Mouse (Mus musculus) small intestine, adult 2 months (tissue): ENCODE results near the gene Dpt. TPM values are rescaled to one million over a fixed set of nuclear protein-coding genes. Genes with fewer than 3 reads are reported as not detected.
"Not testable (repeated sequence)": the region's sequence is repeated elsewhere in the genome, so short reads cannot be mapped to it uniquely, and the experiment has no call there.

Experiments
- H3K27ac ChIP-seq: fragments of 200-500 bp; 2 replicates; pipeline ENCODE4 v1.5.1; 2012; ENCODE audit warnings: low read depth, low read length, control low read depth, inconsistent platforms; ENCODE audit not compliant: insufficient read depth
- H3K27me3 ChIP-seq: fragments of 200-500 bp; 2 replicates; pipeline ENCODE4 v1.6.1; 2012; ENCODE audit warnings: mild to moderate bottlenecking, moderate library complexity, low read length, inconsistent platforms; ENCODE audit not compliant: control insufficient read depth, insufficient read depth
- H3K36me3 ChIP-seq: fragments of 200-500 bp; 2 replicates; pipeline ENCODE4 v1.6.1; 2012; ENCODE audit warnings: mild to moderate bottlenecking, low read length, control low read depth, inconsistent platforms; ENCODE audit not compliant: control insufficient read depth, insufficient read depth
- H3K4me1 ChIP-seq: fragments of 200-500 bp; 2 replicates; pipeline ENCODE4 v1.6.1; 2012; ENCODE audit warnings: low read length, inconsistent platforms, mixed read lengths; ENCODE audit not compliant: control insufficient read depth, insufficient read depth, insufficient read length
- H3K4me3 ChIP-seq: fragments of 200-500 bp; 2 replicates; pipeline ENCODE4 v1.5.1; 2012; ENCODE audit warnings: low read depth, mild to moderate bottlenecking, control low read depth, inconsistent platforms, low read length, moderate library complexity
- CTCF ChIP-seq: fragments of 200-500 bp; IDR thresholded peaks from 2 replicates; pipeline ENCODE4 v1.5.1; 2012; ENCODE audit warnings: low read depth, mild to moderate bottlenecking, control low read depth, inconsistent platforms, low read length, moderate library complexity, mixed read lengths; ENCODE audit not compliant: insufficient replicate concordance, insufficient read length; ENCODE audit errors: extremely low read depth
- POLR2A ChIP-seq: fragments of 200-500 bp; IDR thresholded peaks from 2 replicates; pipeline ENCODE4 v1.6.1; 2012; ENCODE audit warnings: low read depth, mild to moderate bottlenecking, control low read depth, inconsistent platforms, low read length, moderate library complexity
- WGBS: fragments of 180-500 bp; shearing (Covaris S2); methylation state at CpG from one replicate; pipeline ENCODE4 v1.1.7; 2018; 5-methylcytosine and 5-hydroxymethylcytosine counted together
- polyA plus RNA-seq: library from polyadenylated mRNA; depleted of rRNA; stranded (reverse); fragments of >200 nt; gene quantifications from 2 replicates; pipeline ENCODE4 v1.2.3, GENCODE M21; 2012

The Dpt gene
- polyA plus RNA-seq, 1 experiment = 14.8 TPM

DNA sequence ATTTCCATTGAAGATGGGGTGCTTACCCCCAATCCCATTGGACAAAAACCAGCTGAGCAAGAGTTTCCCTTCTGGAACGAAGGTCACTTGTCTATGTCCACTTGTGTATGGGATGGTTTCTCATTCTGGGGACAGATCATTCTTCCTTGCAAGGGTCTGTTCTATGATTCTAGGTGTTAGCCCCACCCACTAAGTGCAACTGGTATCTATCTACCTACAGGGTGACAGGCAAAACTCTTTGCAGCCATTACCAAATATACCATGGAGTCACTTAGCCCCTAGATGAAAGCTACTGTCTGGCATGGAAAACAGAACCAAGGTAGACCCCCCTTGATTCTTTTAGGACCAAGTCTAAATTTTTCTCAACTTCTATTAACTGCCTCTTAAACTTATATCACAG, 24.9 kb downstream of the Dpt start:
- no peak overlapping the region for H3K4me3 ChIP-seq
- TF ChIP-seq CTCF (no peak), POLR2A (no peak)
- 84% methylated on average over 1 of the region's 1 CpGs for WGBS
- H3K36me3 ChIP-seq = no peaks in the 10 kb centered on the region
- no peaks in the 10 kb centered on the region for H3K4me1 ChIP-seq
- no peaks in the 10 kb centered on the region for H3K27me3 ChIP-seq
- no peak overlapping the region for H3K27ac ChIP-seq

DNA sequence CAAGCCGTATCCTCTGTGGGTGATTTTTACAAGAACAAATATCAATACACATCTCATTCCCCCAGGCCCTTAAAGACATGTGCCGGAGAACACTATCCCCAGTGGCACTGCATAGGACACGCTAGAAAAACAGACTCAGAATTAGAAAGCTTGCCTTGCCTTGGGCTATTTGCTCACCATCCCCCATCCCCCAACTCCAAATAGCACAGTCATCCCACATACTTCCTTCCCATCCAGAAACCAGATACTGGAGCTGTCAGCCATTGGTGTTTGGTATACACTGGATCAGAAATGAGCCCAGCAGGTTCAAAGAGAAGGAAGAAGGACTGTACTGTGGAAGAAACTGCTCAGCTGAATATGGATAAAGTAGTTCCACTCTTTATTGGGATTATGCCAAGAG, 25.4 kb downstream of the Dpt start:
- Histone ChIP-seq H3K36me3 (no peaks in the 10 kb centered on the region), H3K4me1 (no peaks in the 10 kb centered on the region), H3K27ac (no peak overlapping the region), H3K4me3 (no peak overlapping the region), H3K27me3 (no peaks in the 10 kb centered on the region)
- 90% methylated on average over 3 of the region's 3 CpGs for WGBS
- TF ChIP-seq POLR2A (no peak), CTCF (no peak)

DNA sequence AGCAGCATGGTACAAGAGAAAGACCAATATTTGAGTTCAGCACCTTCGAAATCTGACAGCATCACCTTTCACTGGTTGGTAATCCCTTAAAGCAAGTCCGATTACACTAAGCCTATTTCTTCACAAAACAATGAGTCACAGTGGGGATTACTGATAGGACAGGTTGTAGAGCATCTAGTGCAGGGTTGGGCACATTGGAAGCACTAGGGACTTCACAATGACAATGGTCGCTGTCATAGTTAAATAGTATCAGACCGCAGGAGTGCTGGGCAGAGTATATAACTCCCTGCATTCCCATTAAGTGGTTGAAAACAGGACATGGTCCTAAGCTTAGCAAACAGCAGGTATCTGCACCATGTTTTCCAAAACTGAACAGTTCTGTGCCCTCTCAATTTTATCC, 25.8 kb downstream of the Dpt start:
- no peaks in the 10 kb centered on the region for H3K36me3 ChIP-seq
- no peaks in the 10 kb centered on the region for H3K4me1 ChIP-seq
- TF ChIP-seq POLR2A (no peak), CTCF (no peak)
- 78% methylated on average over 4 of the region's 4 CpGs for WGBS
- no peak overlapping the region for H3K4me3 ChIP-seq
- no peaks in the 10 kb centered on the region for H3K27me3 ChIP-seq
- no peak overlapping the region for H3K27ac ChIP-seq

DNA sequence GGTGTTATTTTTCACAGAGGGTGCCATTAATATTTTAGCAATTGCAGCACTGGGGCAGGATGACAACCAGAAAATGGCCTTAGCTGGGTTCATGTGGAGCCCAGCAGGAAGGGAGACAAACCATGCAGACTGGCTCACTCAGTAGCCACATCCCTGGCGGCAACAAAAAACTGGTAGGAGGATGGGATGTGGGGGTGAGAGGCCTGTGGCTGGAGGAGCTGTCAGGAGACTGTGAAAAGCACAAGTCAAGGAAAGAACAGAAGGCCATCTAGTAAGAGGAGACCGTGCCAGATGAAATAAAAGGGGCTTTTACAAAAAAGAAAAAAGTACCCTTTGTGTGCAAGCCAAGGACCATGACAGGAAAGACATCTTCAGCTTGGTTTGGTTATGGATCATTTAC, 28.5 kb downstream of the Dpt start:
- whole genome bisulfite sequencing = 86% methylated on average over 2 of the region's 2 CpGs
- Histone ChIP-seq H3K36me3 (no peaks in the 10 kb centered on the region), H3K4me1 (no peaks in the 10 kb centered on the region), H3K27me3 (no peaks in the 10 kb centered on the region), H3K4me3 (no peak overlapping the region), H3K27ac (no peak overlapping the region)
- TF ChIP-seq POLR2A (no peak), CTCF (no peak)

DNA sequence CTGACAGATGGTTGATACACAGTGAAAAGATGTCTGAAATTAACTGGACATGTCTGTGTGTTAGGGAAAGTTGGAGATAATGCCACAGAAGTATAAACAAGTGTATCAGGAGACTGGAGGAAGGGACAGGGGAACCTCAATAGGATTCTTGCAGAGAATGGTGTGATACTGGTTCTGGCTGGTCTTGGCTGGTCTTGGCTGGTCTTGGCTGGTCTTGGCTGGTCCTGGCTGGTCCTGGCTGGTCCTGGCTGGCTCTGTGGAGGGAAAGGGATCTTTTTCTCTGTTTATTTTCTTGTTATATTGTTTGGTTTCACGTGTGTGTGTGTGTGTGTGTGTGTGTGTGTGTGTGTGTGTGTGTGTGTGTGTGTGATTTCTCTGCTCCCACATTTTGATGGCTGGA, 33.4 kb downstream of the Dpt start:
- TF ChIP-seq CTCF = no peak
- no peak for TF ChIP-seq POLR2A
- H3K4me1 ChIP-seq = no peaks in the 10 kb centered on the region; the same call in 1 of the 2 replicates
- WGBS = 25% methylated on average over 1 of the region's 1 CpGs

DNA sequence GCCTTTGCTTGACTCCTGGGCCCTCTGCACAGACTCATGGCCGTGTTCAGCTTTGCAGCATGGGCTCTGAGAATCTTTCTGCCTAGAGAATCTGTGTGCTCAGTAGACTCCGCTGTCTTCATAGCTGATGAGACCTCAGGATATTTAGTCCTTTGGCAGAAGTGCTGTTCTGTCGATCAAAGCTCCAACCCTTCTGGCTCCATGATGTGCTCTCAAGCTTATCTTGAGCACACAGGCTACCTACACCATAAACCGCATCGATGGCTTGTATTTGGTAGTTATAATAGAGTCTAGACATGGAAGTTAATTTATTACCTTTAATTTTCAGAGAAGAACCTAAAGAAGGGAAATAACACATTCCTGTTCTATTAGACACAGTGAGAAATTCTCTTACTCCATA, 36.0 kb downstream of the Dpt start:
- TF ChIP-seq CTCF (no peak), POLR2A (no peak)
- WGBS = 73% methylated on average over 5 of the region's 5 CpGs
- Histone ChIP-seq H3K36me3 (no peaks in the 10 kb centered on the region), H3K4me3 (no peak overlapping the region), H3K27ac (no peak overlapping the region), H3K27me3 (no peaks in the 10 kb centered on the region), H3K4me1 (no peaks in the 10 kb centered on the region; the same call in 1 of the 2 replicates)

More for the DNA sequence above, 33.4 kb downstream of the Dpt start:
- Histone ChIP-seq H3K4me3 (no peak overlapping the region), H3K27ac (no peak overlapping the region), H3K36me3 (no peaks in the 10 kb centered on the region), H3K27me3 (no peaks in the 10 kb centered on the region)

DNA sequence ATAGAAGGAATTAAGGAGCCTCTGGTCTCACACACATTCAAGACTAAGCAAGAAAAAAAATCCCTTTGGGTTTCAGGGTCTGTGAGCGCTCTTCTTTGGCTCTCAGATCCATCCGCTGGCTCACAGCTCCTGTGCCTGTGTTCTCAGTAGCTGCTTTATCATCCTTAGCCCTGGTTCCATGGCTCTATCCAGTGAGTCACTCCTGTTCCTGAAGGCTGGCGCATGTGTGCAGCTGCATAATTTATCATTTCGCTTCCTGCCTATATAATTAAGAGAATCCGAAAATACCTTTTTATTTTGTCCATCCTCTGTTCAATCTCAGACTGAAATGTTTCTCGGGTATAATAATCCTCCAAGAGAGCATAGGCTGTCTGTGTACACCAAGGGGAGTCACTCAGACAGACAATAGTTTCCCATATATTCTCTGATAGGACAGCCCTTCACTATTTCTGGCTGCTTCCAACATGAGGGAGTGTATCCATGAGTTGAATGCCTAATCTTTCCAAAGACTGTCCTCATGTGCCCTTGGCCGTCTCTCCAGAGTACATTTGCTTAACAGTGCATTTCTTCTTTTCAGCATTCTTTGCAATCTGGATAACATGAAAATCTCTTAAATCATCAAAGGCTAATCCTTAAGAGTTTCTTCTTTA, 52.3 kb downstream of the Dpt start:
- H3K36me3 ChIP-seq = no peaks in the 10 kb centered on the region
- 91% methylated on average over 7 of the region's 7 CpGs for WGBS
- no peaks in the 10 kb centered on the region for H3K4me1 ChIP-seq
- H3K27me3 ChIP-seq = no peaks in the 10 kb centered on the region
- H3K4me3 ChIP-seq = no peak overlapping the region
- no peak for TF ChIP-seq CTCF
- TF ChIP-seq POLR2A = no peak
- H3K27ac ChIP-seq = no peak overlapping the region

DNA sequence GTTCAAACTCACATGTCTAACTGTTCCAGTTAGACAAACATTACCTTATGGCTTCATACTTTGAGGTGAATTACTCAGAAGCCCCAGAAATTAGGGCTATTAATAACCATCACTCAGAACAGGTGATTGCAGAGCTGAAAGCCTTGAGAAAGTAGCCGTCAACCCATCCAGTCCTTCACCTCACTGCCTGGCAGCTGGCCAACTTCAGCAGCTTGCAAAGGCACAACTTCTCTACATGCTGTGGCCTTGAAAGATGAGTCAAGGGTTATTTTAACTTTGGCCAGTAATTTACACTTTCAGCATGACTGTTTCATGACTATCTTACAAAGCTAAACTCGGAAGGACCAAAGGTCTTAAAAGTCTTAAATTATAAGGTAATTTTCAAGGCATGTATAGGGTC, 59.3 kb downstream of the Dpt start:
- 23% methylated on average over 2 of the region's 2 CpGs for WGBS

More for the DNA sequence above, 59.3 kb downstream of the Dpt start:
- H3K36me3 ChIP-seq, H3K27ac ChIP-seq, H3K27me3 ChIP-seq, H3K4me3 ChIP-seq, H3K4me1 ChIP-seq: not testable (repeated sequence)
